Comparison of ENCODE assay signal across 10 mouse cellular contexts in genomic region chr19:56787911-56788310, GRCm38 (mm10). TPM values are rescaled to one million over a fixed set of nuclear protein-coding genes. Genes with fewer than 3 reads are reported as not detected.
"Had no signal": no experiment of that assay in that cellular context is flagged by ENCODE, and none has a peak within 500 bp of the region (broad histone marks: within the 10 kb centered on the region; RNA-seq: fewer than 3 reads in every experiment).

No protein-coding gene starts in this region.

- H3K4me1 ChIP-seq: limb, embryonic 10.5 days; liver, embryonic 15.5 days; lung, embryonic 15.5 days; midbrain, embryonic 12.5 days; neural tube, embryonic 13.5 days had no signal

- H3K27ac ChIP-seq: limb, embryonic 10.5 days; liver, embryonic 15.5 days; lung, embryonic 15.5 days; midbrain, embryonic 12.5 days; neural tube, embryonic 13.5 days had no signal

- H3K27me3 ChIP-seq: liver, embryonic 15.5 days; lung, embryonic 15.5 days; midbrain, embryonic 12.5 days; neural tube, embryonic 13.5 days had no signal

- DNase-seq: kidney, adult 18-20 months; kidney, postnatal 10 days; kidney, postnatal 4 days; right cerebral cortex, postnatal 14 days had no signal

- H3K4me3 ChIP-seq: limb, embryonic 10.5 days; liver, embryonic 15.5 days; lung, embryonic 15.5 days; midbrain, embryonic 12.5 days; neural tube, embryonic 13.5 days had no signal

RNA-seq across cellular contexts. Expression of gene Tdrd1, which starts 38.1 kb away (rescaled TPM):
- total RNA-seq: megakaryocyte-erythroid progenitor cell, adult 5-6 weeks had no signal
